Mouse (Mus musculus) left cerebral cortex, postnatal 10 days (tissue): ENCODE data around the gene Olfr56. TPM values are rescaled to one million over a fixed set of nuclear protein-coding genes. Genes with fewer than 3 reads are reported as not detected.
A peak's percentile ranks its signal among the peaks of the same experiment; 100 is the strongest.
"Not testable (repeated sequence)": the region's sequence is repeated elsewhere in the genome, so short reads cannot be mapped to it uniquely, and the experiment has no call there.

ENCODE experiments used
- DNase-seq, 2 experiments: peaks; one replicate each; pipeline ENCODE4 v3.0.0; 2021 to 2022; ENCODE audit warnings: low spot score in 2 of 2, mixed read lengths in 1 of 2; ENCODE audit errors: extremely low spot score in 1 of 2
- intact Hi-C: fragments of 180-260 bp; cut with DNase I; formaldehyde crosslinking; loops from one replicate; pipeline ENCODE4 v1.15.1; 2025
- total RNA-seq, 2 experiments: library from RNA; stranded (reverse); gene quantifications; 2 replicates each; pipeline ENCODE4 v1.2.3; 2021

Olfr56 gene
- total RNA-seq, 2 experiments from 2014 or later = not detected

DNA sequence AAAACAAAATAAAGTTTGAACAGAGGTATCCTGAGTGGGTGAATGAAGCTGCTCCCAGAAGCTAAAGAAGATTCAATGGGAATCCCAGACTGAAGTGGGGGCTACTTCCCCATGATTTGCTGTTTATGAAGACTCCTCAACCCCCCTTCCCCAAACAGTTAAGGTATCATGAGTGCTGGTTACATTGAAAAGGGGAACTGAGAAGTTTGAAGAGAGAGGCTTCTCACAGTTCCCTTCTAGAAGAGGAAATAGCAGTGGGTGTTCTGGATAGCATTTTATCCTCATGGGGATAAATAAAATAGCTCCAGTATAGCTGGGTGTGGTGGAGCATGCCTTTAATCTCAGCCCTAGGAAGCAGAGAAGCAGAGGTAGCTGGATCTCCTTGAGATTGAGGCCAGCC, 71.4 kb downstream of the Olfr56 start:
- intact Hi-C loops = not testable (repeated sequence)

DNA sequence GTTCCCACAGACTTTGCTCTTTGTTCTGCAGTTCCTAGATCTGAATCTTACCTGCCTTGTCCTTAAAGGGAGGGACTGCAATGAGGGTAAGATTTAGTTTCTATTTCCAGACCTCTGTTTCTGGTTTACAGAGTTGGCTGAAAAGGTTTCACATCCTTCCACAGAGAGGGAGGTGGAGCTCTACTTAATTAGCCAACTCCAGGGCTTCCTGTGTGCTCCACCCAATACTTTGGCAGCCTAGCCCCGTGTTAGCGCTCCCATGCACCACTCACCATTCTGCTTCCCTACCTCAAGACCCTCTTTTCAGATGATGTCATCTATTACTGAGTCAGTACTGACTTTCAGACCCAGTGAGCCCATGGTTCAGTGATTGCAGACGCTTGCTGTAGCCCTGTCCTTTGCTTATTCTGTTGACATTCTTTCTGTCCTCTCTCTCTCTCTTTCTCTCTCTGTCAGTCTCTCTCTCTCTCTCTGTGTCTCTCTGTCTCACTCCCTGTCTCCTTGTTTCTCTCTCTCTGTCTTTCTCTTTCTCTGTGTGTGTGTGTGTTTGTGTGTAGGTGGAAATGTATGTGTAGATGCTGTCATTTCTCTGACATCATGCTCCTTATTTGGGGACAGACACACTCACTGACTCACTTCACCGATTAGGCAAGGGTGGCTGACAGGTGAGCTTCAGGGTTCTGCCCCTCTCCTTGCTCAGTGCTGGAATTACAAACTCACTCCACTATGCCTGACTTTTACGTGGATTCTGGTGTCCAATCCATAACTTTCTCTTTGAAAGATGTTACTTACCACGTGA, 72.6 kb downstream of the Olfr56 start, which contains the start of gene 9930111J21Rik2:
9930111J21Rik2 (minus strand) TSS at position 150 of the 799 bp plus-strand sequence.
- intact Hi-C loops, DNase-seq: not testable (repeated sequence)

More for the DNA sequence above, 71.4 kb downstream of the Olfr56 start:
- DNase-seq = not testable (repeated sequence)

DNA sequence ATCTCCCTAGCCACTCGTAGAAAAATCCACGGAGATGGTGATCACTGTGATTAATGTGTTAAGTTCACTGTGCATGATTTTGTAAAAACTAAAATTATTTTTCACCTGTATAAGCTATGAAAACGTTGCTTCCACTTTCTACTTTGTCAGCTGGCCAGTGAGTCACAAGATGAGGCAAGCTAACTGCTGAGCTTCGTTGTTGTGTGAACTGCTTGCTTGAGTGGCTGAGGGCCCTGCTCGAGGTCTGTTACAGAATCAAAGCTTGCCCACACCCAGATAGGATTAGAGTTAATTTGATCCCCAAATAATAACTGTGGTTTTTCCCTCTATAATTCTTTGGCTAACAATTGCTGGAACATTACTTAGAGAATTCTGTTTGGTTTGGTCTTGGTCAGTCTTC, 73.2 kb downstream of the Olfr56 start:
- DNase-seq, intact Hi-C loops: not testable (repeated sequence)

DNA sequence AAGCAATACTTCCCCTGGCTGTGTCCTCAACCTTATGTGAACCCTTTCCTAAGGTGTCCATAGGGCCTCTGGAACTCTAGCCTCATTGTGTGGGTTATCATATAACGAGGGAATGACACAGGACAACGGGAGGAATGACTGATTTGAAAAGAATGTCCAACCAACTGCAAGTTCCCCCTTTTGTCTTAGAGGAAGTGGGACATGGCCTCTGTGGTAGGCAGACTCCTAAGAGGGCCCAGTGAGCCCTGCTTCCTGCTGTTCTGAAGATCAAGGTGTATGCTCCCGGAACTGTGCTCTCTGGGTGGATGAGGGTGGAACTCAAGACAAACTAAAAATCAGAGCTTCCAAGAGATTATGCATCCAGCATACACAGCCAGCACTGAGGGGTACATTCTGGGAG, 81.4 kb downstream of the Olfr56 start:
- DNase-seq, intact Hi-C loops: not testable (repeated sequence)

DNA sequence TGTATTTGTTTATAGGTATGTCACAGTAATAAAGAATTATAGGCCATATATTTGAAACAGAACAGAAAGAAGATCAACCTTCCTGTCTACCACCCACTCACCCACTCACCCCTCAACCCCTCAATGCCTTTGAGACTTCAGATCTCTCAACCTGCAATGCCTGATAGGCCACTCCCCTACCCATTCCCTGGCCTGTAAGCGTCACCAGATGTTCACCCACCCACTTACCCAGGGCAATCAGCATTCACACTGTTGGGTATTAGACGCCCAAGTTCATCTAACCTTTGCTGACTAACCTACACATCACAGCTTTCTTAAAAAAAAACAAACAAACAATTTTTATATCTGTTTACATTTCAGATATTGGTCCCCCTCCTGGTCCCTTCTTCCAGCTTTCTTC, 83.2 kb downstream of the Olfr56 start:
- intact Hi-C loops, DNase-seq: not testable (repeated sequence)

DNA sequence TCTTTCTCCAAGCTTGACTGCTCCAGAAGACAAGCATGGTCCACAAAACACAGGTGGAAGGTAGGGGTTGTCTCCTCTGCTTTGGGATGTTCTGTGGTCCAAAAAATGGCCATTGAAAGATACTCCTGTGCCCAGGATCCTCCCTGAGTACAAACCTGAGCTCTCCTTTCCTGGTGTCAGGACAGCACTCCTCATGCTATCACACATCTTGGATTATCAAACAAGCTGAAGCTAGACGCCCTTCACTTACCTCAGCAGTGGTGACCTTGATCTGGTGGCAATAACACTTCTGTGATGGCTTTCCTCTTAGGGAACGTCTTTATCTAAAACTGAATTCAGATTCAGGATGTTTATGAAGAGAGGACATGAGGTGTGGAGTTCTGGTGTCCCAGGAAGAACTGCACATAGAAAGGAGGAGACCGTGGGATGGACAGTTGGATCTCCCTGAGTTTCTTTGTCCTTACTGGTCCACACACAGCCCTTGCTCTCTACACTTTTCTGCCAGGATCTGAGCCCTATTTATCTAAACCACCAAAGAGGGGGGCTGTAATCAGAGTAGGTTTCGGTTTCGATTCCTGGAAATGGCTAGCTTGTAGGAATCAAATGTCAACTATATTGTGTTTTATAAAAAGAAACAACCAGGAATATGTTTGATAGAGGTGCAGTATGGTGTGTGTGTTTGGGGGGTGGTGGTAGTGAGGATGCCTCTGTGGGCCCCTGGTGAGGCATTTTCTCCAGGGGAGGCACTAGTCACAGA, 85.2 kb downstream of the Olfr56 start, which contains the start of gene Tgtp2:
Tgtp2 (minus strand) TSS at position 494 of the 757 bp plus-strand sequence.
- intact Hi-C loops, DNase-seq: not testable (repeated sequence)

DNA sequence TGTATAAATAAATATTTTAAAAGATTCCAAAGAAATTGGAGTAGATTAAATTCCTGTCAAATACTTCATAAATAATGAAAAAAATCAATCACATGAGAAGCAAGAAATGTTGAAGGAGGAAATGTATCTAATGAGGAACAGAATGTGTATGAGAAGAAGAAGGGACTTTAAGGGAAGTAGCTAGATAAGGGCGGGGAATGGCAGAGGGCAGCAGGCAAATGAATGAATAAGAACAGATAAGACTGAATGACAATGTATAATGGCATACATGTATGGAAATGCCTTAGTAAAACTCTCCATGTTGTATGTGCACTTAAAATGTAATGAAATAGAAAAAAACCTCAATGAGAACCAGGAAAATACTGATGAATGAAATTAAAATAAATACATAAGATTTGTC, 89.7 kb downstream of the Olfr56 start:
- DNase-seq = no peak
- intact Hi-C loops = no loop called here

DNA sequence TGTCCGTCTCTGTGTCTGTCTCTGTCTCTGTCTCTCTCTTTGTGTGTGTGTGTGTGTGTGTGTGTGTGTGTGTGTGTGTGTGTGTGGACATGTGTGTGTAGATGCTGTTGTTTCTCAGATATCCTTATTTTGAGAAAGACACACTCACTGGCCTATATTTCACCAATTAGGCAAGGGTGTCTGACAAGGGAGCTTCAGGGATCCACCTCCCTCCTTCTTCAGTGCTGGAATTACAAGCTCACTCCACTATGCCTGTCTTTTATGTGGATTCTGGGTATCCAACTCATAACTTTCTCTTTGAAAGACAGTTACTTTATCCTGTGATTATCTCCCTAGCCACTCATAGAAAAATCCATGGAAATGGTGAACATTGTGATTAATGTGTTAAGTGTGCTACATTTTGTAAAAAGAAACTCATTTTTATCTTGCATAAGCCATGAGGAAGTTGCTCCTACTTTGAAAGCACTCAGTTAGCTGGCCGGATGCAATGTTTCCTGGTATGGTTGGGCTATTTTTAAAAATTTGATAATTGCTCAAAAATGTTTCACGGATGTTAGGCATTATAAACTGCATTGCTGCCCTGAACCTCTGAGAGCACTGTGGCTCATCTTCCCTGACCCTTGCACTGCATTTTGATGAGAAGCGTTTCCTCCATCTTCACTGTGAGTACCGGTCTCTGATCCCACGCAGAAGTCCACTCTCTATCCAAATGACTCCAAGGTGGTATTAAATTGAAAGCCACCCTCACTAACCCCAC, 97.5 kb downstream of the Olfr56 start, which contains the start of gene Ifi47:
Ifi47 (plus strand) TSS at position 587 of the 757 bp plus-strand sequence.
- intact Hi-C loops = not testable (repeated sequence)
- peak in 1 of 2 experiments; percentile 22 for DNase-seq

DNA sequence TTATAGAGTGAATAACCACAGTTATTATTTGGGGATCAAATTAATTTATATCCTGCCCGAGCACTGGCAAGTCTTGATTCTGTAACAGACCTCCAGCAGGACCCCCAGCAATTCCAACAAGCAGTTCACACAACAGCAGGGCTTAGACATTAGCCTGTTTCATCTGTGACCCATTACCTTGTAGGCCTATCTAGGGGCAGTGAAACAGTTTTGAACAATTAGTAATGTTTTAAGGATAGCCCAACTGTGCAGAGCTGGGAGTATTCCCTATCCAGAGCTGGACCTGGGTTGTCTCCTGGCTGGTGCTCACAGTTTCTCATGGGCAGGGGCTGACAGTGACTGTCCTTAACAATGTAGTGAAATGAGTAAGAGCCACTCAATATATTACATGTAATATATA, 98.3 kb downstream of the Olfr56 start:
- DNase-seq = no peak
- intact Hi-C loops = no loop called here

DNA sequence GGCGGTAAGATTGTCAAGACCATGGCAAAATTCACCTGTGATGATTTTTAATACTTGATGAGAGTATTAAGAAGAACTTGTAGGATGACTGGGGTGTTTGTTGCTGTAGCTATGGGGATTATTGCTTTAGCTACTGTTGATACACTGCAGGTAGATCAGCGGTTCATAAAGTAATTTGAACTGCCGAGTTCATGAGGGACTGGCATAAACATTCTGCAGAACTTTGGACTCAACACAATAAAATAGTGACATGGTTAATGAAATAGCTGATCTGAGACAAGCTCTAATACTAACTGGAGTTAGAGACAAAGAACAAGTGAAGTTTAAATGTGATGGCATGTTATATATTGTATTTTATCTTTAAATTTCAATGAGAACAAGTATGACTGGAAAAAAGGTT, 100.0 kb downstream of the Olfr56 start:
- DNase-seq = no peak
- intact Hi-C loops = no loop called here

DNA sequence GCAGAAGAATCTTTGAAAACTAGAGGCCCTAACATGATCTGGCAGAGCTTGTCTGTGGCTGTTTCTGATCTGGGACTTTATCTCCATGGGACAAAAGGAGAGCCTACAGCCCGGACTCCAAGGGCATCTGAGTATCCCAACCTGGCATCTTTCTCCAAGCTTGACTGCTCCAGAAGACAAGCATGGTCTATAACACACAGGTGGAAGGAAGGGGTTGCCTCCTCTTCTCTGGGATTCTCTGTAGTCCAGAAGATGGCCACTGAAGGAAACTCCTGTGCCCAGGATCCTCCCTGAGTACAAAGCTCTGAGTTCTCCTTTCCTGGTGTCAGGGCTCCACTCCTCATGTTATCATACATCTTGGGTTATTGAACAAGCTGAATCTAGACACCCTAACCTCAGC, 101.9 kb downstream of the Olfr56 start:
- intact Hi-C loops = no loop called here
- no peak for DNase-seq

DNA sequence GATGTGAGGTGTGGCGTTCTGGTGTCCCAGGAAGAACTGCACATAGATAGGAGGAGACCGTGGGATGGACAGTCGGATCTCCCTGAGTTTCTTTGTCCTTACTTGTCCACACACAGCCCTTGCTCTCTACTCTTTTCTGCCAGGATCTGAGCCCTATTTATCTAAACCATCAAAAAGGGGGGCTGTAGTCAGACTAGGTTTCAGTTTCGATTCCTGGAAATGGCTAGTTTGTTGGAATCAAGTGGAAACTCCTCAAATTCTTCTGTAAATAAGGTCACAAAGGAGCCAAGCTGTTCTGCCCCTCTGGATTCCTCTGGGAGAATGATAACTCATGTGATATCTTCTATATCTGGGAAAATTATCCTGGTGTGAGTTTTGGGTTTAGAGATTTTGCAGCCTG, 102.7 kb downstream of the Olfr56 start:
- no peak for DNase-seq
- intact Hi-C loops = no loop called here

DNA sequence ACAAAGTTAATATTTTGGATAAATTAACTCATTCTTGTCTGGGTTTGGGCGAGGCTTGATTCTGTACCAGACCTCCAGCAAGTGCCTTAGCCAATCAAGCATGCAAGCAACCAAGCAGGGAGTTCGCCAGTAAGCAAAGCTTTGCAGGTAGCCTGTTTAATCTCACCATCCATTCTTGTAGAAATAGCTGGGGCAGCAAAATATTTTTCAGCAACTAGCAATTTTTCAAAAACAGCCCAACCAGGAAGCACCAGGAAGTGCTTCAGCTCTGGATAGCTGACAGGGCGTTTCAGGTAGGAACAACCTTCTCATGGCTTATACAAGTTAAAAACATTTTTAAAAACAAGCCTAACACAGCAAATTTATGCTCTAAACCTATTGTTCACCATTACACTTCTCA, 103.2 kb downstream of the Olfr56 start:
- intact Hi-C loops = no loop called here
- DNase-seq = no peak

DNA sequence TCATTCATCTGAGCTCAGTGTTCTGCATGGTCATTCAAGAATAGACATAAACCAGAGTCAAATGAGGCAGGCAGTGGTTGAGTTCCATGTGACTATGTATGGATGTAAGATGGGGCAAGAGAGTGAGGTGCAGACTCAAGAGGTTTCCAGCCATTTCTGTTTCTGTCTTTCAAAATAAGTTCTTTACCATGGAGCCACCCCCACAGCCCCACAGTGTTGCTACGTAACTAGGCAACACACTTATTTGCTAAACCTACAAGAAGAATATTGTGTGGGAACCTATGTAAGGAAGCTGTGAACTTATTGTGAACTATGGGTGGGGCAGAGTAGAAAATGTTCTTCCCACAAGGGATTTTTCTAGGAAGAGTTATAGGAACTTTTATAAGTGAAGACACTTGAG, 104.5 kb downstream of the Olfr56 start:
- intact Hi-C loops = no loop called here

DNA sequence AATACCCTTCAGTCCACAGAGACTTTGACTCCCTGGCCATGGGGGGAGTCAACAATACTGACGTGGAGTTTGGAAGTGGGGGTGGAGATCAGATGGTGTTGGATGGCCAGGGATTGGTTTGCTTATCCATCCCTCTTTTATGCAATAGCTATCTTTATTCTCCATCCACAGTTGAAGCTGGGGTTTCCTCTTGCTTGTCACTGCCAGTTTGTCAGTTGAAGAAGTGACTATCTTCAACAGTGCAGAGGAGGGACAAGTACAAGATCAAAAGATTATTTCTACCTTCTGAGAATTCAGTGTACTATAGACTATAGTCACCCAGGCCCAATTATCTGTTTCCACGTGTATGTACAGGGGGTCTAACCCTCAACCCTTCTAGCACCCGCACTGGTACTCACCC, 105.1 kb downstream of the Olfr56 start:
- no peak for DNase-seq
- intact Hi-C loops = no loop called here

More for the DNA sequence above, 104.5 kb downstream of the Olfr56 start:
- peak in 1 of 2 experiments; percentile 9 for DNase-seq

DNA sequence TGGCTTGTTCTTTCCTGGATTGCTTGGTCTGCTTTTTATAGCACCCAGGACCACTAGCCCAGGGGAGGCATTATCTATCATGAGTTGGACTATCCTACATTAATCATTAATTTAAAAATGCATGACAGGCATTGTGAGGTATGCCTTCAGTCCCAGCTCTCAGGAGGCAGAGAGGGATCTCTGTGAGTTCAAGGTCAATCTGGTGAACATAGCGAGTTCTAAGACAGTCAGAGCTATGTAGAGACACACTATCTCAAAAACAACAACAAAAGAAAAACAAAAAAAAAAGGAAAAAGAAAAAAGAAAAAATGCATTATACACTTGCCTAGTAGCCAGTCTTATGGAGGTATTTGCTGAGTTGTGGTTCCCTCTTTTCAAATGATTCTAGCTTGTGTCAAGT, 105.7 kb downstream of the Olfr56 start:
- intact Hi-C loops = no loop called here
- DNase-seq = no peak

DNA sequence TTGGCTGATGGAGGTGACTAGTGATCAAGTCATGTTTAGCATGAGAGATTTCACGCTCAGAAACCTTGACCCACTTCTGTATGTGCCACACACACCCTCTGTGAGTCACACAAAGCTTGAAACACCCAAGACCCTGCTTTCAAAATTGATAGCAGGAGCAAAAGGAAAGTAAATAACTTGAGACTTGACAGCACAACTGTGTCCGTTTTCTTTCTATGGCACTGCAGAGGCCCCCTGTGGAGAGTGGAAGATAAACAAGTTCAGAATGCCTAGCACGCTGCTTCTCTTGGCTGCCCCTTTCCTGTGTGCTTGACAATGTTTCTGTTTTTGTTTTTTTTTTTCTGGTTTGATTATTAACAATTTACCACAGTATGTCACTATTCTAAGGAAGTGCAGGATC, 106.2 kb downstream of the Olfr56 start:
- intact Hi-C loops = no loop called here
- DNase-seq = peak in 1 of 2 experiments; percentile 45

DNA sequence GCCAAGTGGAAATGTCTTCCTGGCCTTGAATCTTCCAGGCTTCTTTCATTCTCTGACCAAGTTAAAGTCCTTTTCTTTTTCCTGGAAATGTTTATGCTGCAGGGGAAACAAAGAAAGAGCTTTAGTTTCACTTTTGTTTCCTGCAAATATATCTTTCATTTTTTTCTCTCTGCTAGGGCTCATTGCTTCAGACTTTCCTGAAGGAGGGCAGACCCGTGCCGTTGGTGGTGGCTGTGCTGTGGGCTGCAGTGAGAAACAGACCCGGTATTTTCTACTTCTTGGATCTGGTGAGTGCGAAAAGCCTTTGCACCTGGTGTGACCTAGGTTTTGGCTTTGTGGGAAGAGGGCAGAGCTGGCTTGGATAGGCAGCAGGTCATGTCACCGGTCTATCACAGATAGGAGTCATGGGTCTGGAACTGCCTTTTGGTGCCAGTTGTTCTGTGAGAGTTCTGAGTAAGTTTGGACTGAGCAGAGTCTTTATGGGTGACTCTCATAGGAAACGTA, 108.2 kb downstream of the Olfr56 start:
- intact Hi-C loops = no loop called here

More for the DNA sequence above, 108.2 kb downstream of the Olfr56 start:
- DNase-seq = no peak
